Mouse (Mus musculus) urinary bladder, postnatal 25 days (tissue): ENCODE measurements at regions not wholly inside any gene's neighbourhood (a gene's known extent, or its start where the extent isn't known, plus 50 kb on each side); places are given as distances from the start of the nearest gene placed in this dataset.

Experiments
- DNase-seq: peaks from one replicate; pipeline ENCODE4 v3.0.0; 2022; ENCODE audit warnings: low spot score

DNA sequence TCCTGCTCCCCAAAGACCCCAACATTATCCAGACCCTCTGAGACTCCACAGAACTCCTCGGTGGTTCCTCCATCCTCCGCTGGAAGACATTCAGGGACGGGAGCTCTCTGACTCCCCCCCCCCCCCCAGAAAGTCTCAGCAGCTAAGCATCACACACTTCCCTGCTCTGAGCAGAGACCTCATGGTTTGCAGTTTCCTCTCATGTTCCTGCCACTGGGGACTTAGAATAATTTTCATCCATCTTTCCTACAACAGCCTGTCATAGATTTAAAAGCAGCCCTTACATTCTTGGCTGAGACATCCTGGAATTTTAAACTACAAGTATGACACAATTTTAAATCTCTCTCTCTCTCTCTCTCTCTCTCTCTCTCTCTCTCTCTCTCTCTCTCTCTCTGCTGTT, 69.2 kb downstream of the Gpr65 start:
- no peak for DNase-seq

DNA sequence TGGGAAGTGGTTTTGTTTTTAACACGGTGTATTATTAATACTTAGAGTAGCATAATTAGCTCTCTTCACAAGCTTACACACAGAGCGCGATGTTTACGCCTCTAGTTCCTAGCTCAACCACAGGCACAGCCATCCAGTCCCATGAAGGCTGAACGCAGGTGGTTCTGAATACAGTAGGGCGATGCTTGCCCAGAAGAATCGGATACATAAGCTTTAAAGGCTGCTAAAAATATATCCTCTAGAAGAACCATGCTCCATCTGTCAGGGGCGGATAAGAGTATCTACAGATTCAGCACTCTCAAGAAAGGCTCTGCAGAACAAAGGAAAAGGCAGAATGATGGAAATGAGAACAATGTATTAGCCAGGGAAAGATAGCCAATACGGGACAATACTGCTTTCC, 71.1 kb downstream of the Gpr65 start:
- no peak for DNase-seq

DNA sequence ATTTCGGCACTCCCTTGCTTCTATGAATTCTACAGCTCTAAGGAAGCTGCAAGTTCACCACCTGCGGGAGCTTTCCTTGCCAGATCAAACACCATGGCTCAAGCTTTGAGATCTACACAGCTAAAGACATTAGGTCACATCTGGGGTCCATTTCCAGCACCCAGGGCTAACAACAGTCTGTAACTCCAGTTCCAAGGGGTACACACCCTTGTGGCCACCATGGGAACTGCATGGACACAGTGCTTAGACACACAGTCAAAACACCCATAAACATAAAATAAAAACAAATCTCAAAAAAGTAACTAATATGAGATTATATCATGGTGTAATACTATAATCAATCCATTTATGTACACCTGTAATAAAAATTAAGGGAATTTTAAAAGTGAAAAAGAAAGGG, 73.7 kb downstream of the Gpr65 start:
- DNase-seq: no peak

DNA sequence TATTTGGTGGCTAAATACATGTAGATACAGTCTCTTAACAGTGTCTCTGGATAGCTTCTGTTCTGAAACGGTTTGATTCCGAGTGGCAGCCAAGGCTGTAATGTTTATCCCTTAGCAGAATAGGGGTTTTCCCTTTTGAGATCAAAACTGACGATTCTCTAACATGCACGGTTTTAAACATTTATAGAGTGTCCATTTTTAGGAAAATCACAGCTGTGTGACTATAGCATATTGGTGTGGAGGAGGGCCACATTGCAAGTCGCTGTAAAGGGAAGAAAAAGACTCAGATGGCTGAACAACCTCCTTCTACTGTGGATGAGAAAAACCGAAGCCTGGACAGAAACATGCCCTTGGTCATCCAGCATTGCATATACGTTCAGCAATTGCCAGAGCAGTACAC, 75.2 kb downstream of the Gpr65 start:
- DNase-seq: no peak

DNA sequence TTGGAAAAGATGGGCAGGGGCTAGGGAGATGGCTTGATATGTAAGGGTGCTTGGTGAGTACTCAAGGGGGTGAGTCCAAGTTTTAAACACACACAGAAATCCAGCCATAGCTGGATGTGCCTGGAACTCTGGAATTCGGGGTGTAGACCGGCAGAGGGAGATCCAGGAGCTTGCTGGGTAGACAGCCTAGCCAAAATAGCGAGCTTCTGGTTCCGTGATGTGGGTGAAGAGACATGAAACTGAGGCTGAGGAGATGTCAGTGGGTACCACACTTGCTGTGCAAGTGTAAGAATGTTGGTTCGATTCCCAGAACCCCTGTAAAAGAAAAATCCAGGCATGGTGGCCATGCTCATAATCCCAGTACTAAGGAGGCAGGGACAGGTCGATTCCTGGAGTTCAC, 78.6 kb downstream of the Gpr65 start:
- DNase-seq: no peak

DNA sequence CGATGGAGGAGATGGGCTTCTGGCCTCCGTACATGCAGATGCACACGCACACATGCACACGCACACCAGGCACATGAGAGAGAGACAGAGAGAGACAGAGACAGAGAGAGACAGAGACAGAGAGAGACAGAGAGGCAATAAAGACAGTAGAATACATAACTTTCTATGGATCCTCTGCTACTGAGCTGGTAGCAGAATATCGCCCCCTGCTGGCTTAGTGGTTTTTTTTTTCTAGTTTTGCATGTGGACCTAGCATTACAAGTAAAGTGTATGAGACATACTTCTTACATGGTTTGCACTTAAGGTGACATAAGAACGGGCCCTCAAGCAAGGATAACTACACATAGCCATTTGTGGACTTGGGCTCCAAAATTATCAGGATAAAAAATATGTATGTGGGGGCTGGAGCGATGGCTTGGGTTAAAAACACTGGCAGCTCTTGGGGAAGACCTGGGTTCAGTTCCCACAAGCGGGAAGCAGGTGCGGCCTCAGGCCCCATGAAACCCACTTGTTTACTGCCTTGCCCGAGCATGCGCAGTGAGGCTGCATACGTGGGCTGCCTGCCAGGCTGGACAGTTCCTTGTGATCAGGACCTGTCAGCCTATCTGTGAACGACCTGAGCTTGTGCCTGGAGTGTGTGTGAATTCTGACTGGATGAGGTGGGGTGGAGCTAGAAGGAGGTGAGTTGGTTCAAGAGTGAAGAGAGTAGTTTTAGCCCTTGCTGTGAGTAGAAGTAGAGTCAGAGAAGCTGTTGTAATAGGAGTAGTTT, 79.3 kb downstream of the Gpr65 start:
- DNase-seq: peak; percentile 38

DNA sequence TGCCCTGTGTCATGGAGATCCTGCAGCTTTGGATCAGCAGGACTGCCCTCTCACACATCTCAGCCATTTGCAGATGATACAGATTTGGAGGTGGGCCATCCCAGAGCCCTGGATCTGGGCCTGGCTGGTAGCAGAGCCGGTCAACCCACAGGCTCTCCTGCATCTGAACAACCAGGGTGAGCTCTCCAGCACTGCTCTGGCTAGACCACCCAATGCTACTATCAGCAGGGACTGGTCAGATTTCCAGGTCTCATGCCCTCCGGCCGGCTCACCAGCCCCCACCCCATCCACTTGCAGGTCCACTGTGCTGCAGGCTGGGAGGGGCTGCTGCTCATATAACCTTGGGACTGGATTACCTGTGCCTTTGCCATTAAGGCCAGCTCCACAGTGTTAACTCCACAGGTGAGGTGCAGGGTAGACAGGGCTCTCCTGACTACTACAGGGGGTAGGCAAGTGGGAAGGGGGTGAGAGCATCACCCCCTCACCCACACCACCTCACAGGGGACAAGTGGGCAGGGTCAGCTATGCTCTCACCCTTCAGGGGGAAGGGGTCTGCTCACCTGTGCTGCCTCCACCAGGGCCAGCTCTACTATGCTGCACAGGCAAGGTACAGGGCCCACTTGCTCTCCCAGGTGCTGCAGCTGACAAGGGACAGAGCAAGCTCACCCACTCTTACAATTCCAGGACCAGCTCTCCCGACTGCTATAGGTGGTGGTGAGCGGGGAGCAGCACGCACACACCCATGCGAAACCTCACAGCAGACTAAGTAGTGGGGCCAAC, 81.6 kb downstream of the Gpr65 start:
- DNase-seq: no peak

DNA sequence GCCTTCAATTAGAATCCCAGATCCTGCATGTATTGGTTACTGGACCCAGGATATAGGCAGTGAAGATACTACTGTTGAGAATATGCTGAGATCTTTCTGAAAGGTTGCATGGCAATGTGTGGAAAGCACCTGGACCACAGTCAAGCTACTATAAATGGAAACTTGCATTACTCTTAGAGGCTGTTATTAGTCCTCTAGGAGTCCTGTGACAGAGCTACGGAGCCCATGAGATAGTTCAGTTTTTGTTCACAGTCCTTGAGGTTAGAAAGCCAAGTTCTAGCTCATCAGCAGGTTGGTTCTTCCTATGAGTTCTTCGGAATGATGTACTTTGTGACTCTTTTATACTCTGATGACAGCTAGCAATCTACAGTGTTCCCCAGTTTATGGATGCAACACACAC, 84.0 kb downstream of the Gpr65 start:
- no peak for DNase-seq

DNA sequence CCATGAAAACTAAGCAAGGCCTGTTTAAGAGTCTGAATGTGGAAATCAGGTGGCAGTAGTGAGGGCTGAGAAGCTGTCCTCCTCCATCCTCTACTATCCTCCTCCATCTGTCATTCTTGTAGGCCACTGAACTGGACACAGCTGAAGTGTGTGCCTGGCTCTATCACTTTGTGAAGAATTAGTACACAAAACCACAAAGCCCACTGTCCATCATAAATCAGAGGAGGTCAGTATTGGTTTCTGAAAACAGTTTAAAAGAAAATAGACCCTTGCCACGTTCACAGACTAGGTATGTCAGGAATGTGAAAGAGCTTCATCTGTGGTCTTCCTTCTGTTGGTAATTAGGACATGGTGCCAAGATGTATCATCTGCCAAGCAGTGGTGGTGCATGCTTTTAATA, 86.1 kb downstream of the Gpr65 start:
- DNase-seq: no peak

DNA sequence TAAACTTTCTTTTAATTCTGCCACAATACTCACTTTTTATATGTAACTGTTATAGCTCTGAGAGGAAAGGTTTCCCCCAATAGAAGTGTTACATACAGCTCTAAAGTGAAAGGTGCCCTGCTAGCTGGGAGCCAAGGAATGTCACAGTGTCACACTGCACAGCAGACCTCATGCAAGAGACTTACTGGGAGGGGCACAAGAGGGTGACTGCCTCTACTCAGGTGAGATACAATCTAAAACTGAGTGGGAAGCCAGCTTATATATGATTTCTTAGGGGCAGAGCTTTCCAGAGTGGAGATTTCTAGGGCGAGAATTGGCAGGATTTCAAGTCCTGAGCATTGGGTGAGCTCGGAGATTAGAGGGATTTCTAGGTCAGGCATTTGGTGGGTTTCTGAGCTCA, 99.1 kb downstream of the Gpr65 start:
- DNase-seq: no peak

DNA sequence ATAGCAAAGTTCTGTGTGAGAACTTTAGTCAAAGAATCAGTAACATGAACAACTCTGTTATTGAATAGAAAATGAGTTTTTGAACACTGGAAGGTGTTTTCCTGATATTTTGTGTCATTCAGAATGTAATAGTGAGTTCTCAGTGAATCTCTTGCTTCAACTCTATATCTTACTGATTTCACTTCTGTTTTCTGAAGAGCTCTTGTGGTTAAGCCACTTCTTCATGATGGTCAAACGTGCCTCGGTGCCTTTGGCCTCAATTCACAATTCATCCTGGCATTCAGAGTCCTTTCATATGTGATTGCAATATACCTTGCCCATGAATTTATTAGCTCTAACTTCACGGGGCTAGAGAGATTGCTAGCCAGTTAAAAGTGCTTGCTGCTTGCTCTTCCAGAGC, 102.3 kb downstream of the Gpr65 start:
- no peak for DNase-seq

DNA sequence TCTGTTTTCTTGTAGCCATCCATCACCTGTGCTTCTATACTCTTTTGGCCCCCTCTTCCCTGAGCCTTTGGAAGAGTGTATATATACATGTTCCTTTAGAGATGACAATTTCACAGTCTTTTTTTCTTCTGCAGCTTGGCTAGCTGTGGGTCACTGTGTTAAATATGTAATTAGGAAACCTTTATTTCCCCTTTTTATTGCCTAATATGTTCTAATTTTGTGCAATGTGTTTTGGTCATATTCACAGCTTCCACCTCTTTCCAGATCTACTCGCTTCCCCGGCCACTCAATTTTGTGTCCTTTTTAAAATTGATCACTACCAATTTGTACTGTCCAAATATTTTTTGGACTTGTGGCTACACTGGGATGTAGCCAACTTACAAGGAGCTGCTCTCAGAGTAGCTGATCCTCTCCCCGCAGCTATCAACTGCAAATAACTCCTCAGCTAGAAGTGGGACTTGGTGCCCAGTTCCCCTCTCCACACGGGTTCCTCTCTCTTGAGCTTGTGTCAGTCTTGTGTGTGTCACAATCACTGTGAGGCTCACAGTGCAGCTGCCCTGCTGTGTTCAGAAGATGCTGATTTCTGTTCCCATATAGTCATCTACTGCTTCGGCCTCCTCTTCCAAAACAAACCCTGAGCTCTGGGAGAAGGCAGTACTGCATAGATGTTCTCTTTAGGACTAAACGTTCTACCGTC, 106.9 kb downstream of the Gpr65 start:
- no peak for DNase-seq
